Mouse (Mus musculus) brown adipose tissue, adult 24 weeks (tissue): ENCODE data around the gene Ugt1a1. TPM values are rescaled to one million over a fixed set of nuclear protein-coding genes. Genes with fewer than 3 reads are reported as not detected.

Source experiments
- H3K27ac ChIP-seq: fragments of 200-500 bp; replicated peaks from 2 replicates; pipeline ENCODE4 v1.5.1; 2012; ENCODE audit warnings: low read depth, mild to moderate bottlenecking, low read length
- H3K4me1 ChIP-seq: fragments of 200-500 bp; 2 replicates; pipeline ENCODE4 v1.6.1; 2012; ENCODE audit warnings: low read length, mixed read lengths; ENCODE audit not compliant: control insufficient read depth, insufficient read depth, insufficient read length
- H3K4me3 ChIP-seq: fragments of 200-500 bp; 2 replicates; pipeline ENCODE4 v1.5.1; 2012; ENCODE audit warnings: low read depth, mild to moderate bottlenecking, low read length, moderate library complexity; ENCODE audit not compliant: insufficient read depth
- polyA plus RNA-seq: library from polyadenylated mRNA; stranded (reverse); fragments of >200 nt; gene quantifications from 2 replicates; pipeline ENCODE4 v1.2.4, GENCODE M21; 2012; ENCODE audit not compliant: missing spikeins, insufficient read depth, insufficient read length

Gene Ugt1a1
- polyA plus RNA-seq, 1 experiment, result 0.95 TPM

GRCm38 (mm10) chr1:88225741-88226140 is 14.0 kb downstream of the Ugt1a1 start:
- H3K4me3 ChIP-seq, result no peak overlapping the region
- no peaks in the 10 kb centered on the region for H3K4me1 ChIP-seq
- no peak overlapping the region for H3K27ac ChIP-seq

GRCm38 (mm10) chr1:88226670-88227379 is 15.1 kb downstream of the Ugt1a1 start, which contains the start of gene Mroh2a:
TSS of gene Mroh2a (plus strand) at chr1:88226986.
- no peak within 1 kb of the TSS for H3K4me3 ChIP-seq
- H3K4me1 ChIP-seq, result no peaks in the 10 kb centered on the region
- no peak within 1 kb of the TSS for H3K27ac ChIP-seq

- Histone ChIP-seq H3K4me1 (no peaks in the 10 kb centered on the region), H3K4me3 (no peak overlapping the region), H3K27ac (no peak overlapping the region)
Measured at GRCm38 (mm10) chr1:88227482-88227881, 15.7 kb downstream of the Ugt1a1 start.

- no peak overlapping the region for H3K27ac ChIP-seq
- no peaks in the 10 kb centered on the region for H3K4me1 ChIP-seq
- no peak overlapping the region for H3K4me3 ChIP-seq
Measured at GRCm38 (mm10) chr1:88228121-88228520, 16.4 kb downstream of the Ugt1a1 start.

GRCm38 (mm10) chr1:88229566-88229965 is 17.8 kb downstream of the Ugt1a1 start:
- Histone ChIP-seq H3K4me3 (no peak overlapping the region), H3K4me1 (no peaks in the 10 kb centered on the region), H3K27ac (no peak overlapping the region)

- H3K4me3 ChIP-seq, result no peak overlapping the region
- H3K27ac ChIP-seq, result no peak overlapping the region
- no peaks in the 10 kb centered on the region for H3K4me1 ChIP-seq
Measured at GRCm38 (mm10) chr1:88229986-88230385, 18.2 kb downstream of the Ugt1a1 start.

- Histone ChIP-seq H3K4me1 (no peaks in the 10 kb centered on the region), H3K27ac (no peak overlapping the region)
Measured at GRCm38 (mm10) chr1:88230421-88230820, 18.7 kb downstream of the Ugt1a1 start.

GRCm38 (mm10) chr1:88230981-88231802 is 19.4 kb downstream of the Ugt1a1 start:
- no peak overlapping the region for H3K27ac ChIP-seq
- no peaks in the 10 kb centered on the region for H3K4me1 ChIP-seq
- H3K4me3 ChIP-seq, result no peak overlapping the region

More at GRCm38 (mm10) chr1:88230421-88230820, 18.7 kb downstream of the Ugt1a1 start:
- no peak overlapping the region for H3K4me3 ChIP-seq

GRCm38 (mm10) chr1:88231803-88232499 is 20.2 kb downstream of the Ugt1a1 start:
- Histone ChIP-seq H3K27ac (no peak overlapping the region), H3K4me3 (no peak overlapping the region)

GRCm38 (mm10) chr1:88232664-88233380 is 21.1 kb downstream of the Ugt1a1 start:
- no peak overlapping the region for H3K27ac ChIP-seq
- H3K4me1 ChIP-seq, result no peaks in the 10 kb centered on the region
- no peak overlapping the region for H3K4me3 ChIP-seq

More at GRCm38 (mm10) chr1:88231803-88232499, 20.2 kb downstream of the Ugt1a1 start:
- no peaks in the 10 kb centered on the region for H3K4me1 ChIP-seq

GRCm38 (mm10) chr1:88233421-88234247 is 21.9 kb downstream of the Ugt1a1 start:
- Histone ChIP-seq H3K4me3 (no peak overlapping the region), H3K4me1 (no peaks in the 10 kb centered on the region), H3K27ac (no peak overlapping the region)

- H3K4me1 ChIP-seq, result no peaks in the 10 kb centered on the region
- no peak overlapping the region for H3K27ac ChIP-seq
- H3K4me3 ChIP-seq, result no peak overlapping the region
Measured at GRCm38 (mm10) chr1:88234248-88234610, 22.5 kb downstream of the Ugt1a1 start.

- Histone ChIP-seq H3K4me3 (no peak overlapping the region), H3K4me1 (no peaks in the 10 kb centered on the region), H3K27ac (no peak overlapping the region)
Measured at GRCm38 (mm10) chr1:88234646-88235045, 22.9 kb downstream of the Ugt1a1 start.
